Mouse (Mus musculus) myocyte (in vitro differentiated cells): ENCODE measurements at regions not wholly inside any gene's neighbourhood (a gene's known extent, or its start where the extent isn't known, plus 50 kb on each side); places are given as distances from the start of the nearest gene placed in this dataset.

Source experiments
- H3K27me3 ChIP-seq: one replicate; pipeline ENCODE4 v1.6.1; 2011; ENCODE audit not compliant: control insufficient read depth, insufficient read depth, insufficient read length
- H3K36me3 ChIP-seq: one replicate; pipeline ENCODE4 v1.6.1; 2011; ENCODE audit not compliant: control insufficient read depth, insufficient read depth
- H3K4me2 ChIP-seq: one replicate; pipeline ENCODE4 v1.6.1; 2011; ENCODE audit warnings: low read depth, control low read depth
- H3K4me3 ChIP-seq: one replicate; pipeline ENCODE4 v1.5.1; 2011; ENCODE audit warnings: mild to moderate bottlenecking, control low read depth, moderate library complexity
- H3K79me2 ChIP-seq: one replicate; pipeline ENCODE4 v1.6.1; 2011; ENCODE audit not compliant: control insufficient read depth, insufficient read depth
- H3ac ChIP-seq: one replicate; pipeline ENCODE4 v1.6.1; 2011; ENCODE audit not compliant: control insufficient read depth, insufficient read length
- CEBPB ChIP-seq: IDR thresholded peaks from 2 replicates; pipeline ENCODE4 v1.6.1; 2011; ENCODE audit warnings: mild to moderate bottlenecking, moderate library complexity; ENCODE audit not compliant: poor library complexity, insufficient read depth, severe bottlenecking
- E2F4 ChIP-seq: IDR thresholded peaks from one replicate; pipeline ENCODE4 v1.6.1; 2011; ENCODE audit warnings: mild to moderate bottlenecking, control low read depth, moderate library complexity; ENCODE audit not compliant: insufficient read depth
- MAX ChIP-seq: IDR thresholded peaks from one replicate; pipeline ENCODE4 v1.6.1; 2011; ENCODE audit warnings: low read depth, mild to moderate bottlenecking, control low read depth
- MYOD1 ChIP-seq, 3 experiments: IDR thresholded peaks; one replicate each; pipeline ENCODE4 v1.6.1; 2011; ENCODE audit warnings: control low read depth in 2 of 3, low read depth in 2 of 3, mild to moderate bottlenecking in 2 of 3, moderate library complexity in 1 of 3; ENCODE audit not compliant: insufficient read length in 2 of 3, control insufficient read depth in 1 of 3
- MYOG ChIP-seq, 3 experiments: IDR thresholded peaks; one replicate each; pipeline ENCODE4 v1.6.1; 2011; ENCODE audit warnings: control low read depth in 2 of 3, low read depth in 2 of 3, mild to moderate bottlenecking in 2 of 3; ENCODE audit not compliant: insufficient read length in 2 of 3, control insufficient read depth in 1 of 3, insufficient read depth in 1 of 3
- POLR2A ChIP-seq: IDR thresholded peaks from one replicate; pipeline ENCODE4 v1.6.1; 2011; ENCODE audit warnings: low read depth, mild to moderate bottlenecking, control low read depth, moderate library complexity; ENCODE audit not compliant: insufficient read length
- POLR2AphosphoS2 ChIP-seq: IDR thresholded peaks from one replicate; pipeline ENCODE4 v1.6.1; 2011; ENCODE audit warnings: low read depth, control low read depth; ENCODE audit not compliant: insufficient read length
- REST ChIP-seq: IDR thresholded peaks from one replicate; pipeline ENCODE4 v1.6.1; 2011; ENCODE audit warnings: mild to moderate bottlenecking, control low read depth, moderate library complexity; ENCODE audit not compliant: insufficient read depth, insufficient read length
- SRF ChIP-seq: IDR thresholded peaks from one replicate; pipeline ENCODE4 v1.6.1; 2011; ENCODE audit warnings: low read depth; ENCODE audit not compliant: control insufficient read depth, insufficient read length
- TCF12 ChIP-seq: IDR thresholded peaks from one replicate; pipeline ENCODE4 v1.6.1; 2011; ENCODE audit warnings: mild to moderate bottlenecking, control low read depth; ENCODE audit not compliant: poor library complexity, insufficient read depth, severe bottlenecking
- TCF3 ChIP-seq: IDR thresholded peaks from one replicate; pipeline ENCODE4 v1.6.1; 2011; ENCODE audit warnings: low read depth, control low read depth; ENCODE audit not compliant: insufficient read length
- USF1 ChIP-seq: IDR thresholded peaks from one replicate; pipeline ENCODE4 v1.6.1; 2011; ENCODE audit warnings: low read depth, mild to moderate bottlenecking, control low read depth, moderate library complexity

DNA sequence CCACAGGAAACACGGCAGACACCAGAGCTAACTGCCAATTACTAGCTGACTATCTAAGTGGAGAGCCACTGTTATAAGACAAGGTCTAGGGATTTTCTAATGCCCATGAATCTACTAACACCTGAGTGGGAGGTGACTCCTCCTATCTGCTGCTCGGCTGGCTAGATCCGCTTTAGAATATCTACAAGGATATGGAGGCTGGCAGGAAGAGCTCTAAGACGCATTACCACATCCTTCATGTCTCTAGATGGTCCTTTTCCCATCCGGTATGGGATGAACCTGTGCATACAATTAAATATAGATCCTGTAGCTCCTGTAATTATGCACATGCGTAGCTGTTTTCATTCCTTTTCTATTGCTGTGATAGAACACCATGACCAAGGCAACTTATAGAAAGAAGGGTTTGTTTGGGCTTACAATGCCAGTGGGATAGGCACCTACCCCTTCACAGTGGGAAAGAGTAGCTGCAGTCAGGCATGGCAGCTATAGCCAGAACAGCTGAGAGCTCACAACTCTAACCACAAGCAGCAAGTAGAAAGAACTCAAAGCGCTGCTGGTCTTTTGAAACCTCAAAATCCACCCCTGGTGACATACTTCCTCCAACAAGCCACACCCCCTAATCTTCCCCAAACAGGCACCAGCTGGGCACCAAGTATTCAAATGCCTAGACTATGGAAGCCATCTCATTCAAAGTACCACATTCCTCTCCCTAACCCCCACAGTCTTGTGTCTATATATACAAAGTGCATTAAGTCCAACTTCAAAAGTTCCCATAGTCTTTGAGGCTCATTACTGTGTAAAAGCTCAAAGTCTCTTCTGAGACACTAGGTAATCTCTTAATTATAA, 319.3 kb downstream of the H2al1j start:
- H3K27me3 ChIP-seq, result no peaks in the 10 kb centered on the region
- H3K4me3 ChIP-seq, result no peak overlapping the region
- H3K4me2 ChIP-seq, result no peak overlapping the region

DNA sequence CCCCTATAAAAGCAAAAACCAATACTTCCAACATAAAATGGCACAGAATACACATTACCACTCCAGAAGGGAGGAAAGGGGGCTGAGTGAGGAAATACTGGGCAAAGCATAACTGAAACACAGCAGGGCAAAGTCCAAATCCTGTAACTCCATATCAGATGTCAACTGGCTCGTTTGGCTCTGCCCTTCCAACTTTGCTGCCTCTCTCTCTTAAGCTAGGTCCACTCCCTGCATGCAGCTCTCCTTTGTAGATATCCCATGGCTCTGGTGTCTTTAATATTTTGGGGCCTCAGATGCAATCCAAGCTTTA, 319.9 kb downstream of the H2al1j start:
- no peaks in the 10 kb centered on the region for H3K27me3 ChIP-seq
- TF ChIP-seq TCF12 (no peak), POLR2AphosphoS2 (no peak), MYOD1 (IDR thresholded peaks at IDR 0.05; ENCODE audit: control insufficient read depth in 1 of 3, insufficient read length in 2 of 3, low read depth in 2 of 3) (no peak), TCF3 (no peak), E2F4 (no peak), MYOG (IDR thresholded peaks at IDR 0.05; ENCODE audit: control insufficient read depth in 1 of 3, insufficient read depth in 1 of 3, insufficient read length in 2 of 3, low read depth in 2 of 3) (no peak), USF1 (no peak), POLR2A (no peak), REST (no peak), MAX (no peak), SRF (no peak), CEBPB (no peak)
- H3K79me2 ChIP-seq, result no peaks in the 10 kb centered on the region
- no peak overlapping the region for H3ac ChIP-seq
- no peak overlapping the region for H3K4me3 ChIP-seq
- no peak overlapping the region for H3K4me2 ChIP-seq
- no peaks in the 10 kb centered on the region for H3K36me3 ChIP-seq

More for the DNA sequence above, 319.3 kb downstream of the H2al1j start:
- H3K36me3 ChIP-seq, result no peaks in the 10 kb centered on the region
- no peaks in the 10 kb centered on the region for H3K79me2 ChIP-seq
- TF ChIP-seq TCF3, result no peak
- no peak for TF ChIP-seq POLR2AphosphoS2
- TF ChIP-seq E2F4, result no peak
- peak in 2 of 3 experiments; percentile 50 to 59 for TF ChIP-seq MYOG (IDR thresholded peaks at IDR 0.05; ENCODE audit: control insufficient read depth in 1 of 3, insufficient read depth in 1 of 3, insufficient read length in 2 of 3, low read depth in 2 of 3)
- peak in 2 of 3 experiments; percentile 43 to 61 for TF ChIP-seq MYOD1 (IDR thresholded peaks at IDR 0.05; ENCODE audit: control insufficient read depth in 1 of 3, insufficient read length in 2 of 3, low read depth in 2 of 3)
- no peak overlapping the region for H3ac ChIP-seq

DNA sequence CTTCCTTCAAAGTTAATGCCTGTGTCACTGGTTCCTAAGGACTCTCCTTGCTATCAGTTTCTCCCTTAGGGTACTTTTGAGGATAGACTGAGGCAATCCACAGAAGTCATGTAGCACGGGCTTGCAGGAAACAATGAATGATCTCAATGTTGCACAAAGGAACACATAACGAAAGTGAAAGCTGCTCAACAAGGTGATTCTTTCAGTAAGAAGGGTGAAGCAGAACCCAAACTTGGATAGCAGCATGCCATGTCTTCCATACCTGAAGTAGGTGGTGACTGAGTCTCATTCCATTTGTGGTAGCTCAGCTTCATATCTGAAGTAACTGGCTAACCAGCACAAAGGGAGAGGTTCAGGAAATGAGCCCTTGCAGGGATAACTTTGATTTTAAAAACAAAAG, 325.7 kb downstream of the H2al1j start:
- Histone ChIP-seq H3K4me3 (no peak overlapping the region), H3K4me2 (no peak overlapping the region), H3ac (no peak overlapping the region), H3K79me2 (no peaks in the 10 kb centered on the region), H3K36me3 (no peaks in the 10 kb centered on the region), H3K27me3 (no peaks in the 10 kb centered on the region)
- TF ChIP-seq MYOD1 (IDR thresholded peaks at IDR 0.05; ENCODE audit: control insufficient read depth in 1 of 3, insufficient read length in 2 of 3, low read depth in 2 of 3), result no peak
- TF ChIP-seq MYOG (IDR thresholded peaks at IDR 0.05; ENCODE audit: control insufficient read depth in 1 of 3, insufficient read depth in 1 of 3, insufficient read length in 2 of 3, low read depth in 2 of 3), result no peak
- no peak for TF ChIP-seq USF1
- no peak for TF ChIP-seq MAX
- TF ChIP-seq POLR2AphosphoS2, result no peak
- TF ChIP-seq CEBPB, result no peak

- Histone ChIP-seq H3K27me3 (no peaks in the 10 kb centered on the region), H3K36me3 (no peaks in the 10 kb centered on the region), H3K79me2 (no peaks in the 10 kb centered on the region), H3ac (no peak overlapping the region), H3K4me3 (no peak overlapping the region), H3K4me2 (no peak overlapping the region)
- TF ChIP-seq TCF3 (no peak), CEBPB (no peak), TCF12 (no peak), MYOD1 (IDR thresholded peaks at IDR 0.05; ENCODE audit: control insufficient read depth in 1 of 3, insufficient read length in 2 of 3, low read depth in 2 of 3) (no peak), USF1 (no peak), MAX (no peak), SRF (no peak), POLR2AphosphoS2 (no peak), REST (no peak), POLR2A (no peak), E2F4 (no peak), MYOG (IDR thresholded peaks at IDR 0.05; ENCODE audit: control insufficient read depth in 1 of 3, insufficient read depth in 1 of 3, insufficient read length in 2 of 3, low read depth in 2 of 3) (no peak)
Measured at GRCm38 (mm10) chrX:11654976-11655375, 327.4 kb downstream of the H2al1j start.

GRCm38 (mm10) chrX:11655466-11655865, 327.8 kb downstream of the H2al1j start:
- H3K36me3 ChIP-seq, result no peaks in the 10 kb centered on the region
- H3K4me3 ChIP-seq, result no peak overlapping the region
- no peaks in the 10 kb centered on the region for H3K79me2 ChIP-seq
- no peak overlapping the region for H3K4me2 ChIP-seq
- no peaks in the 10 kb centered on the region for H3K27me3 ChIP-seq
- TF ChIP-seq MYOG (IDR thresholded peaks at IDR 0.05; ENCODE audit: control insufficient read depth in 1 of 3, insufficient read depth in 1 of 3, insufficient read length in 2 of 3, low read depth in 2 of 3), result no peak
- no peak overlapping the region for H3ac ChIP-seq
